Mouse (Mus musculus): ENCODE results near the gene Ccr9. TPM values are rescaled to one million over a fixed set of nuclear protein-coding genes. Genes with fewer than 3 reads are reported as not detected.
"Not testable (repeated sequence)": the region's sequence is repeated elsewhere in the genome, so short reads cannot be mapped to it uniquely, and the experiment has no call there.

Gene Ccr9
- polyA plus RNA-seq, 1 experiment, result not detected

GRCm38 (mm10) chr9:123709226-123709625 lies 31.0 kb downstream of the Ccr9 start:
- H3K4me1 ChIP-seq (ENCODE audit: control insufficient read depth, insufficient read depth, low read length), result no peaks in the 10 kb centered on the region
- TF ChIP-seq POLR2A (IDR thresholded peaks at IDR 0.05; ENCODE audit: low read depth, low read length), result no peak
- no peak for TF ChIP-seq CTCF (IDR thresholded peaks at IDR 0.05; ENCODE audit: borderline replicate concordance, insufficient read depth, low read length)
- no peak overlapping the region for H3K27ac ChIP-seq (ENCODE audit: insufficient read depth, low read length)
- no peak overlapping the region for H3K4me3 ChIP-seq (ENCODE audit: insufficient read depth, low read length)

- peaks cover 3% of the 10 kb centered on the region for H3K4me1 ChIP-seq (ENCODE audit: control insufficient read depth, insufficient read depth, low read length)
- H3K4me3 ChIP-seq (ENCODE audit: insufficient read depth, low read length), result no peak overlapping the region
- no peak overlapping the region for H3K27ac ChIP-seq (ENCODE audit: insufficient read depth, low read length)
- no peak for TF ChIP-seq CTCF (IDR thresholded peaks at IDR 0.05; ENCODE audit: borderline replicate concordance, insufficient read depth, low read length)
- TF ChIP-seq POLR2A (IDR thresholded peaks at IDR 0.05; ENCODE audit: low read depth, low read length), result no peak
Measured at GRCm38 (mm10) chr9:123713111-123713510, 34.9 kb downstream of the Ccr9 start.

GRCm38 (mm10) chr9:123716301-123716700 lies 38.1 kb downstream of the Ccr9 start:
- no peak for TF ChIP-seq POLR2A (IDR thresholded peaks at IDR 0.05; ENCODE audit: low read depth, low read length)
- TF ChIP-seq CTCF (IDR thresholded peaks at IDR 0.05; ENCODE audit: borderline replicate concordance, insufficient read depth, low read length), result no peak
- Histone ChIP-seq H3K27ac (ENCODE audit: insufficient read depth, low read length) (no peak overlapping the region), H3K4me3 (ENCODE audit: insufficient read depth, low read length) (no peak overlapping the region; the same call in 1 of the 2 replicates), H3K4me1 (ENCODE audit: control insufficient read depth, insufficient read depth, low read length) (peaks cover 3% of the 10 kb centered on the region)

GRCm38 (mm10) chr9:123717186-123718008 lies 39.2 kb downstream of the Ccr9 start, which contains the start of gene Lztfl1:
Lztfl1 (minus strand) TSS chr9:123717697.
- TF ChIP-seq POLR2A (IDR thresholded peaks at IDR 0.05; ENCODE audit: low read depth, low read length) (peak; percentile 62), CTCF (IDR thresholded peaks at IDR 0.05; ENCODE audit: borderline replicate concordance, insufficient read depth, low read length) (no peak)
- Histone ChIP-seq H3K27ac (ENCODE audit: insufficient read depth, low read length) (peak within 1 kb of the TSS; percentile 29), H3K4me3 (ENCODE audit: insufficient read depth, low read length) (peak within 1 kb of the TSS; percentile 80), H3K4me1 (ENCODE audit: control insufficient read depth, insufficient read depth, low read length) (peaks cover 3% of the 10 kb centered on the region)

- Histone ChIP-seq H3K27ac (ENCODE audit: insufficient read depth, low read length) (no peak overlapping the region), H3K4me1 (ENCODE audit: control insufficient read depth, insufficient read depth, low read length) (no peaks in the 10 kb centered on the region), H3K4me3 (ENCODE audit: insufficient read depth, low read length) (no peak overlapping the region)
- TF ChIP-seq POLR2A (IDR thresholded peaks at IDR 0.05; ENCODE audit: low read depth, low read length) (no peak), CTCF (IDR thresholded peaks at IDR 0.05; ENCODE audit: borderline replicate concordance, insufficient read depth, low read length) (no peak)
Measured at GRCm38 (mm10) chr9:123722737-123723493, 44.7 kb downstream of the Ccr9 start.

GRCm38 (mm10) chr9:123731271-123731670 lies 53.0 kb downstream of the Ccr9 start:
- H3K27ac ChIP-seq (ENCODE audit: insufficient read depth, low read length), result no peak overlapping the region
- H3K4me3 ChIP-seq (ENCODE audit: insufficient read depth, low read length), result no peak overlapping the region
- TF ChIP-seq POLR2A (IDR thresholded peaks at IDR 0.05; ENCODE audit: low read depth, low read length) (no peak), CTCF (IDR thresholded peaks at IDR 0.05; ENCODE audit: borderline replicate concordance, insufficient read depth, low read length) (no peak)
- no peaks in the 10 kb centered on the region for H3K4me1 ChIP-seq (ENCODE audit: control insufficient read depth, insufficient read depth, low read length)

GRCm38 (mm10) chr9:123734133-123734532 lies 55.9 kb downstream of the Ccr9 start:
- no peaks in the 10 kb centered on the region for H3K4me1 ChIP-seq (ENCODE audit: control insufficient read depth, insufficient read depth, low read length)
- no peak overlapping the region for H3K27ac ChIP-seq (ENCODE audit: insufficient read depth, low read length)
- no peak overlapping the region for H3K4me3 ChIP-seq (ENCODE audit: insufficient read depth, low read length)
- TF ChIP-seq POLR2A (IDR thresholded peaks at IDR 0.05; ENCODE audit: low read depth, low read length) (no peak), CTCF (IDR thresholded peaks at IDR 0.05; ENCODE audit: borderline replicate concordance, insufficient read depth, low read length) (no peak)

- Histone ChIP-seq H3K4me1 (ENCODE audit: control insufficient read depth, insufficient read depth, low read length) (no peaks in the 10 kb centered on the region), H3K4me3 (ENCODE audit: insufficient read depth, low read length) (no peak overlapping the region), H3K27ac (ENCODE audit: insufficient read depth, low read length) (no peak overlapping the region)
- TF ChIP-seq CTCF (IDR thresholded peaks at IDR 0.05; ENCODE audit: borderline replicate concordance, insufficient read depth, low read length), result no peak
- TF ChIP-seq POLR2A (IDR thresholded peaks at IDR 0.05; ENCODE audit: low read depth, low read length), result no peak
Measured at GRCm38 (mm10) chr9:123740799-123741198, 62.6 kb downstream of the Ccr9 start.

GRCm38 (mm10) chr9:123749687-123750086 lies 71.4 kb downstream of the Ccr9 start:
- H3K4me1 ChIP-seq (ENCODE audit: control insufficient read depth, insufficient read depth, low read length); H3K27ac ChIP-seq (ENCODE audit: insufficient read depth, low read length); H3K4me3 ChIP-seq (ENCODE audit: insufficient read depth, low read length): not testable (repeated sequence)

GRCm38 (mm10) chr9:123754333-123754732 lies 76.1 kb downstream of the Ccr9 start:
- H3K4me3 ChIP-seq (ENCODE audit: insufficient read depth, low read length), result no peak overlapping the region
- no peak for TF ChIP-seq CTCF (IDR thresholded peaks at IDR 0.05; ENCODE audit: borderline replicate concordance, insufficient read depth, low read length)
- no peak for TF ChIP-seq POLR2A (IDR thresholded peaks at IDR 0.05; ENCODE audit: low read depth, low read length)
- H3K27ac ChIP-seq (ENCODE audit: insufficient read depth, low read length), result no peak overlapping the region
- no peaks in the 10 kb centered on the region for H3K4me1 ChIP-seq (ENCODE audit: control insufficient read depth, insufficient read depth, low read length)

Data from embryonic fibroblast, embryonic 13.5 days (primary cell).